Mouse (Mus musculus) stomach, embryonic 15.5 days (tissue): ENCODE results near the gene Tmem126a. TPM values are rescaled to one million over a fixed set of nuclear protein-coding genes. Genes with fewer than 3 reads are reported as not detected.

Experiments used
- ATAC-seq: fragments of 200-750 bp; cut with Nextera tagmentation; 2 replicates; pipeline ENCODE4 v1.8.0; 2017; ENCODE audit warnings: low read depth, moderate number of reproducible peaks, moderate TSS enrichment; ENCODE audit not compliant: insufficient read depth, low FRiP score
- H3K27ac ChIP-seq: fragments of 300-500 bp; sonication (generic); 2 replicates; pipeline ENCODE4 v1.5.1; 2015; ENCODE audit warnings: mild to moderate bottlenecking, inconsistent platforms
- H3K27me3 ChIP-seq: fragments of 300-500 bp; sonication (generic); replicated peaks from 2 replicates; pipeline ENCODE4 v1.6.1; 2015; ENCODE audit warnings: inconsistent platforms
- H3K36me3 ChIP-seq: fragments of 300-500 bp; sonication (generic); 2 replicates; pipeline ENCODE4 v1.6.1; 2015; ENCODE audit warnings: inconsistent platforms
- H3K4me1 ChIP-seq: fragments of 300-500 bp; sonication (generic); 2 replicates; pipeline ENCODE4 v1.6.1; 2015; ENCODE audit warnings: inconsistent platforms
- H3K4me2 ChIP-seq: fragments of 300-500 bp; sonication (generic); 2 replicates; pipeline ENCODE4 v1.6.1; 2015; ENCODE audit warnings: mild to moderate bottlenecking, inconsistent platforms
- H3K4me3 ChIP-seq: fragments of 300-500 bp; sonication (generic); replicated peaks from 2 replicates; pipeline ENCODE4 v1.5.1; 2015; ENCODE audit warnings: inconsistent platforms
- H3K9ac ChIP-seq: fragments of 300-500 bp; sonication (generic); 2 replicates; pipeline ENCODE4 v1.6.1; 2015; ENCODE audit warnings: inconsistent platforms
- H3K9me3 ChIP-seq: fragments of 300-500 bp; sonication (generic); 2 replicates; pipeline ENCODE4 v1.6.1; 2016; ENCODE audit warnings: inconsistent platforms
- WGBS: fragments of 180-500 bp; shearing (Covaris S2); methylation state at CpG from one replicate; pipeline ENCODE4 v1.1.7; 2015; 5-methylcytosine and 5-hydroxymethylcytosine counted together
- polyA plus RNA-seq: library from polyadenylated mRNA; unstranded; fragments of >200 nt; fragmentation: Nextera tagmentation; extraction: Ambion mirVana; gene quantifications from 2 replicates; pipeline ENCODE4 v1.2.1, GENCODE M21; 2015

Gene Tmem126a
- 111 and 122 TPM in 2 replicates for polyA plus RNA-seq

DNA sequence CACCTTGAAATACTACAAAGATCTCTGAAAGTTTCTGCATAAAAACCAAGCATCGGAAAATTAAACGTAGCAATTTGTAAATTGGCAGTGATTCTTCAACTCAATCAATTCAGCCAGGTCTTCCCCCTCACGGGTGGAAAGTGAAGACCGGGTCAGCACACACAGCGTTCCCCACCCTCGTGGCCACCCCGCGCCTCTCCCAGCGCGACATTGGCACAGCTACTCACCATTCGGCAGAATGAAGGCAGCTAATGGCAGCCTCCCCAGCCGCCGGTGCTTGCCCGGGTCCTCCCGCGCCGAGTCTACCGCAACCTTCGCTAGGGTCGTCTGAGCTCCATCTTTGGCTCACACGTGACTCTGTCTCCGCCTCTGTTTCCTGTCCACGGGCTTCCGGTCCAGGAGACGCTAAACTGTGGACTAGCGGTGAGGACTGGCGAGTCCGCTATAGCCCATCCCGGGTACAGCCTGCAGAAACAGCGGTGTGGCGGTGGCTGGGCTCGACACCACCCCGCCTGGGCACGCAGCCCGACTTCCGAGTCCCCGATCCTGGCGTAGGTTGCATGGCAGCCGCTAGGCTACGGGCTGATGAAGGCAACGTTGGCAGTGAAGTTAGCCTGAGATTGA, at the start of gene Tmem126a:
Tmem126a (minus strand) TSS at position 385 of the 624 bp plus-strand sequence.
- H3K36me3 ChIP-seq: peaks cover 3% of the 10 kb centered on the region; the same call in 1 of the 2 replicates
- peak within 1 kb of the TSS; percentile 82 for H3K4me2 ChIP-seq
- H3K9me3 ChIP-seq: no peaks in the 10 kb centered on the region
- H3K9ac ChIP-seq: peak within 1 kb of the TSS; percentile 68
- no peaks in the 10 kb centered on the region for H3K27me3 ChIP-seq
- WGBS: under 1% methylated on average over 41 of the region's 41 CpGs
- peak within 1 kb of the TSS; percentile 93 for H3K27ac ChIP-seq
- peaks cover 6% of the 10 kb centered on the region; the same call in 1 of the 2 replicates for H3K4me1 ChIP-seq
- ATAC-seq: peak; percentile 96
- H3K4me3 ChIP-seq: peak within 1 kb of the TSS; percentile 88

DNA sequence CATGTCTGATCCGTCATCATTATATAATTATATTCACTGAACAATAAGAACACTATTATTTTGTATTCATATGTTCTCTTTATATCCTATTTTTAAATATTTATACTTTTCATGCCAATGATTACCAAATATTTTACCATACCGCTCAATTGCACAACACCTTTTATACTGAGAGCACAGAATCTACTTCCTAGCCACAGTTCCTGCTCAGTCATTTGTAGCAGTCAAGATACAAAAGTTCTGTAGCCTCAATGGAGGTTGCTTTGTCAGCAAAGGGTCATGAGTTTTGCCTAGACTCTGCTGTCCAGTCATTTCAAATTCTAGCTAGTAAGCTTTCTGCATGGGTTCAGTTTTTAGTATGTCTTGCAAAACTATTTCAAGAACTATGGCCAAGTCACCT, 25.6 kb upstream of the Tmem126a start:
- no peaks in the 10 kb centered on the region for H3K27me3 ChIP-seq
- 91% methylated on average over 2 of the region's 2 CpGs for WGBS
- H3K4me1 ChIP-seq: no peaks in the 10 kb centered on the region
- H3K36me3 ChIP-seq: no peaks in the 10 kb centered on the region
- H3K27ac ChIP-seq: no peak overlapping the region
- no peaks in the 10 kb centered on the region for H3K9me3 ChIP-seq
- no peak overlapping the region for H3K4me2 ChIP-seq
- no peak for ATAC-seq
- no peak overlapping the region for H3K9ac ChIP-seq
- H3K4me3 ChIP-seq: no peak overlapping the region

- Histone ChIP-seq H3K9ac (peak within 1 kb of the TSS; percentile 59), H3K27ac (peak within 1 kb of the TSS; percentile 71), H3K4me3 (peak within 1 kb of the TSS; percentile 69), H3K36me3 (no peaks in the 10 kb centered on the region), H3K4me2 (peak within 1 kb of the TSS; percentile 96), H3K27me3 (no peaks in the 10 kb centered on the region), H3K4me1 (no peaks in the 10 kb centered on the region; the same call in 1 of the 2 replicates), H3K9me3 (no peaks in the 10 kb centered on the region)
- no peak for ATAC-seq
- WGBS: under 1% methylated on average over 32 of the region's 32 CpGs
These were observed 19.6 kb upstream of the Tmem126a start, which contains the start of gene Dlg2 for GRCm38 (mm10) chr7:90476313-90477245. TSS of gene Dlg2 (plus strand) at chr7:90476672.

DNA sequence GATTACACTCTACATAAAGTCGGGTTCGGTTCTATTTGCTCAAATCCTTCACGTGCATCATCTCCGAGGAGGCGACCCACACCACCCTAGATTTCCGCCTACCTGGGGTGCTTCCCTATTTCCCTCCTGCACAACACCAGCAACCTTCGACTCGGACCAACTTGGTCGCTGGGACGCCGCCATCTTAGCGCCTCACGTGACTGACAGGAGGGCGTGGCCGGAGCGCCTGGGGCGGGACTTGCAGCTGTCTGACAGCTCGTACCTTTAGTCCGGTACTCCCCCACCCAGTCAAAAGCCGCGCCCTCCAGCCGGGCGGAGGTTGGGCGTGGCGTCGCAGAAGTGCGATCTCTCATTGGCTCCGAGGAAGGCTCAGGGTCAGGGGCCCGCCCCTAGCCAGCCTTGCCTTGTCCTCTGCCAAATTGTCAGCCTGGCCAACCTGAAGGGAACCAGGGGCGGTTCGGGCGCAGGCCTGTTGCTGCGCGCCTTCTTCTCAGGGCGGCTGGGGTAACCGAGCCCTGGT, 18.8 kb upstream of the Tmem126a start, which contains the start of gene Tmem126b:
Tmem126b (minus strand) TSS at position 209 of the 520 bp plus-strand sequence.
- H3K4me1 ChIP-seq: no peaks in the 10 kb centered on the region; the same call in 1 of the 2 replicates
- peak within 1 kb of the TSS; percentile 69 for H3K4me3 ChIP-seq
- H3K9me3 ChIP-seq: no peaks in the 10 kb centered on the region
- WGBS: under 1% methylated on average over 36 of the region's 36 CpGs
- peak within 1 kb of the TSS; percentile 59 for H3K9ac ChIP-seq
- H3K27me3 ChIP-seq: no peaks in the 10 kb centered on the region
- no peaks in the 10 kb centered on the region for H3K36me3 ChIP-seq
- peak within 1 kb of the TSS; percentile 96 for H3K4me2 ChIP-seq
- H3K27ac ChIP-seq: peak within 1 kb of the TSS; percentile 71
- peak; percentile 100 for ATAC-seq

DNA sequence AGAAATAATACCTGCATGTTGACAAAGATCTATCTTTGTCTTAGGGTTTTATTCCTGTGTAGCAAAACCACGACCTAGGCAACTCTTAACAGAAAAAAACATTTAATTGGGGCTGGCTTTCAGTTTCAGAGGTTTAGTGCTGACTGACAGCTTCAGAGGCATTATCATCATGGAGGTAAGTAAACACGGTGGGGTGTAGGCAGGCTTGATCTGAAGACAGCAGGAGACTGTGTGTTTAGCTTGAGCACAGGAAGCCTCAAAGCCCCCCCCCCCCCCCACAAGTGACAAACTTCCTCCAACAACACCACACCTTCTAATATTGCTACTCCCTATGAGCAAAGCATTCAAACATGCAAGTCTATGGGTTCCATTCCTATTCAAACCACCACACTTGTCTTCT, 16.5 kb upstream of the Tmem126a start:
- Histone ChIP-seq H3K27me3 (no peaks in the 10 kb centered on the region), H3K27ac (no peak overlapping the region), H3K36me3 (no peaks in the 10 kb centered on the region), H3K4me2 (no peak overlapping the region), H3K9me3 (no peaks in the 10 kb centered on the region), H3K4me3 (no peak overlapping the region), H3K4me1 (no peaks in the 10 kb centered on the region; the same call in 1 of the 2 replicates), H3K9ac (no peak overlapping the region)
- 59% methylated on average over 2 of the region's 2 CpGs for WGBS
- no peak for ATAC-seq

DNA sequence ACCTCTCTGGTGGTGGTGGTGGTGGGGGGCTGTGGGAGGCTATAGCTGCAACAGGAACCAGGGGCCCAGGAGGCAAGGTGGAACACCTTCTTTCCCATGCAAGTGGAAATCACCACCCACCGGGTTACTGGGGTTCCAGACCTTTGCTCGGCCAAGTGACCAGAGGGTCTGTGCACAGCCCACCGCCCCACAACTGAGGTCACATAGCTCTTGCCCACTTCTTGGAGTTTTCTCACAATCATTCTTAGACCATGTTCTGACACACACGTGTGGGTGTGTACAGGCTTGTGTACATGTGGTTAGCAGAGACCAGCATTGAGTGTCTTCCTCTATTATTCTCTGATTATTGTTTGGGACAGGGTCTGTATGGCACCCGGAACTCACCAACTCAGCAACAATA, 4.4 kb upstream of the Tmem126a start:
- Histone ChIP-seq H3K9me3 (no peaks in the 10 kb centered on the region), H3K27ac (no peak overlapping the region), H3K36me3 (no peaks in the 10 kb centered on the region), H3K4me2 (no peak overlapping the region), H3K9ac (no peak overlapping the region), H3K4me3 (no peak overlapping the region), H3K27me3 (no peaks in the 10 kb centered on the region), H3K4me1 (no peaks in the 10 kb centered on the region)
- 84% methylated on average over 5 of the region's 5 CpGs for WGBS
- no peak for ATAC-seq

DNA sequence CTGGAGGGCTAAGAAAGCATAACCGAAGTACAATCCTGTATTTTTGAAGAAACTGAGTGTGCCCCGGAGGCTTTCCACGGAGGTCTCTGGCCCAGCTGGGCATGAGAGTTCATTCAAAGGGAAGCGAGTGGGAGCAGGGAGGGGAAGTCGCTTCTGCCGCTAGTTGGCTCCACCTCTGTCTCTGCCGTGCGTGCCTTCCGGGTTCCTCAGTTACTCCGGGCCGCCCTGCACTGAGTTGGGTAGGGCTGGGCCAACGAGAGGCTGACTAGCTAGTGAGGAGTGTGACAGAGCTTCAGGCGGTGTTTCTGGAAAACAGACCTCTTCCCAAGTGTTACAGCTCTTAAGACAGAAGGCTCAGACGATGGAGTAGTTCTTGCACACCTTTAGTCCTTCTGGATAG, 3.9 kb upstream of the Tmem126a start:
- Histone ChIP-seq H3K4me2 (0 out of 2 replicates have a peak overlapping the region, but pooled peaks have one; percentile 16), H3K27me3 (no peaks in the 10 kb centered on the region), H3K9ac (no peak overlapping the region), H3K4me1 (peaks cover 3% of the 10 kb centered on the region; the same call in 1 of the 2 replicates), H3K9me3 (no peaks in the 10 kb centered on the region), H3K4me3 (no peak overlapping the region), H3K27ac (no peak overlapping the region), H3K36me3 (no peaks in the 10 kb centered on the region)
- WGBS: 18% methylated on average over 14 of the region's 14 CpGs
- ATAC-seq: no peak

DNA sequence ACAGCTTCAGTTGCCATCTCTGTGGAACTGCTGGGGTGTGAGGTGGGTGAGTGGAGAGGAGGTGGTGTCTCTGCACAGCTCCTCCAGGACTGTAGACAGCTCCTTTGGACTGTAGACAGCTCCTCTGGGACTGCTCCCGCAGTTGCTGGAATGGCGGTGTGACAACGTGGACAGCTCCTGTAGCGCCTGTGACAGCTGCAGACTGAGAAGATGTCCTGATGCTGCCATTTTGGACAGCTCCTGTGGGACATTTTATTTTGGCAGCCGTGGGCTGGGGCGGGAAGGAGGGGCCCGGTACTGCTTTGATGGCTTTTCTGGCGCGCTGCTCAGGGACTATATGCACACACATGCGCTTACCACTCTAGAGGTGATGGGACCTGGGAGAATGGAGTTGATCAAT, 3.3 kb upstream of the Tmem126a start:
- no peak for ATAC-seq
- WGBS: 43% methylated on average over 10 of the region's 10 CpGs

DNA sequence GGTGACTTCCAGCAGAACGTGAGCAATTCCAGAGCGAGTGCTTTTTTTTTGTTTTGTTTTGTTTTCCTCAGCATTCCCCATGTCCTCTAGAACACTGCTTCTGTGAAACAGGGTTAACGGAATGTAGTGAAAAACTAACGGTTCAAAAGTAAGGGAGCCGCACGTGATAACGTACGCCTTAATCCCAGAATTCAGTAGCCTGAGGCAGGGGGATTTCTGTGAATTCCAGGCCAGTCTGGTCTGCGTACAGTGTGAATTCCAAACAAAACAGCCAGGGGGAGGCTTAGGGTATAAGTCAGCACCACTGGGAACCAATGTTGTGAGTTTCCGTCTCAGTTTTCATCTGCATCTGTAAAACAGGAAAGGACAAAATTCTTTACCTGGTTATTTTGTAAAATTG, 488 bp upstream of the Tmem126a start:
- peak overlapping the region; percentile 68 for H3K9ac ChIP-seq
- H3K4me3 ChIP-seq: peak overlapping the region; percentile 88
- H3K4me2 ChIP-seq: peak overlapping the region; percentile 82
- peak overlapping the region; percentile 93 for H3K27ac ChIP-seq
- H3K4me1 ChIP-seq: peaks cover 6% of the 10 kb centered on the region; the same call in 1 of the 2 replicates
- no peaks in the 10 kb centered on the region for H3K9me3 ChIP-seq
- H3K27me3 ChIP-seq: no peaks in the 10 kb centered on the region
- H3K36me3 ChIP-seq: peaks cover 3% of the 10 kb centered on the region; the same call in 1 of the 2 replicates
- peak; percentile 19; the same call in 1 of the 2 replicates for ATAC-seq
- WGBS: 10% methylated on average over 10 of the region's 10 CpGs

More for the DNA sequence above, 3.3 kb upstream of the Tmem126a start:
- Histone ChIP-seq H3K4me1 (peaks cover 6% of the 10 kb centered on the region; the same call in 1 of the 2 replicates), H3K36me3 (no peaks in the 10 kb centered on the region), H3K27ac (no peak overlapping the region), H3K27me3 (no peaks in the 10 kb centered on the region), H3K9ac (no peak overlapping the region), H3K9me3 (no peaks in the 10 kb centered on the region), H3K4me3 (no peak overlapping the region), H3K4me2 (no peak overlapping the region)

- Histone ChIP-seq H3K4me1 (peaks cover 6% of the 10 kb centered on the region; the same call in 1 of the 2 replicates), H3K4me3 (peak overlapping the region; percentile 88), H3K36me3 (peaks cover 4% of the 10 kb centered on the region; the same call in 1 of the 2 replicates), H3K27me3 (no peaks in the 10 kb centered on the region), H3K9me3 (no peaks in the 10 kb centered on the region), H3K27ac (peak overlapping the region; percentile 93; the same call in 1 of the 2 replicates), H3K9ac (peak overlapping the region; percentile 68; the same call in 1 of the 2 replicates), H3K4me2 (peak overlapping the region; percentile 82)
- ATAC-seq: no peak
- 21% methylated on average over 7 of the region's 7 CpGs for WGBS
These were observed 732 bp downstream of the Tmem126a start for GRCm38 (mm10) chr7:90456149-90456844.

DNA sequence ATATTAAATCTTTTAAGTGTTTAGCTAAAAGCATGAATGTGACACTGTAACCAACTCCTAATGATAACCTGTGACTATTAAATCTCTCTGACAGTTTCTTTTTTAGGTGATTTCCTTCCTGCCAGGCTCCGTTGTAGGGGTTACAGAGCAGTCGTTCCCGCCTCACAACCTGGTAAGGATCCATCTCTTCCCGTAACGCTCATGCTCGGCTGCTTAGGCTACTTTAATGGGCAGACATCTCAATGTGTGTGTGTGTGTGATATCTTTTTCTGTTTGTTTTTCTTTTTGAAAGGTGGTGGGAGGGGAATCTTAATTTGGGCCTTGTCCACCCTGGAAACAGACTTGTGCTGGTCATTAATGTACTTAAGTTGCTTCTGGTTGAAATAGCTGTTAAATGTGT, 12.8 kb downstream of the Tmem126a start:
- WGBS: under 1% methylated on average over 6 of the region's 6 CpGs
- H3K9ac ChIP-seq: peak overlapping the region; percentile 99
- H3K4me1 ChIP-seq: no peaks in the 10 kb centered on the region
- peak overlapping the region; percentile 98; the same call in 1 of the 2 replicates for H3K27ac ChIP-seq
- no peaks in the 10 kb centered on the region for H3K27me3 ChIP-seq
- no peaks in the 10 kb centered on the region for H3K9me3 ChIP-seq
- H3K36me3 ChIP-seq: 0 out of 2 replicates have a peak, but pooled peaks cover 2% of the 10 kb centered on the region
- H3K4me3 ChIP-seq: peak overlapping the region; percentile 96
- peak overlapping the region; percentile 78 for H3K4me2 ChIP-seq
- no peak for ATAC-seq
